Mouse (Mus musculus): ENCODE measurements around the gene Col1a1. TPM values are rescaled to one million over a fixed set of nuclear protein-coding genes. Genes with fewer than 3 reads are reported as not detected.

Gene Col1a1
- 100 to 1,000 TPM in 1 of 2 experiments, 10 to 100 TPM in 1; 55.0 to 105 TPM for total RNA-seq (2023)

GRCm38 (mm10) chr11:94936045-94936444 is at the start of gene Col1a1:
Gene Col1a1, plus strand, starts transcription at chr11:94936224.

GRCm38 (mm10) chr11:94967419-94967818 is 31.4 kb downstream of the Col1a1 start, which contains the start of gene Hils1:
Gene Hils1, plus strand, starts transcription at chr11:94967593.

GRCm38 (mm10) chr11:94976199-94976598 is 40.2 kb downstream of the Col1a1 start, which contains the start of gene Sgca:
Gene Sgca, minus strand, starts transcription at chr11:94976327.

GRCm38 (mm10) chr11:94990749-94991577 is 54.9 kb downstream of the Col1a1 start, which contains the start of gene Ppp1r9b:
Gene Ppp1r9b, plus strand, starts transcription at chr11:94991035.

Other genes with a start within 250 kb of the Col1a1 start
- gene Gm11541, start 231.7 kb upstream of the Col1a1 start, total RNA-seq (2023) = not detected
- not detected for gene Cdc34b, start 194.4 kb upstream of the Col1a1 start, total RNA-seq (2023)
- gene Tmem92, start 153.5 kb upstream of the Col1a1 start, total RNA-seq (2023) = not detected
- gene Hils1, start 31.4 kb downstream of the Col1a1 start, total RNA-seq (2023) = not detected
- gene Sgca, start 40.1 kb downstream of the Col1a1 start, total RNA-seq (2023) = not detected
- 100 to 1,000 TPM; 112 to 115 TPM for gene Ppp1r9b, start 54.8 kb downstream of the Col1a1 start, total RNA-seq (2023)
- 1 to 10 TPM; 2.1 to 6.5 TPM for gene Samd14, start 73.7 kb downstream of the Col1a1 start, total RNA-seq (2023)
- gene Pdk2, start 105.1 kb downstream of the Col1a1 start, total RNA-seq (2023) = 1 to 10 TPM; 4.1 to 4.9 TPM
- gene Itga3, start 140.6 kb downstream of the Col1a1 start, total RNA-seq (2023) = not detected
- under 1 TPM in 1 of 2 experiments, not detected in 1; 0.18 TPM for gene Dlx3, start 183.9 kb downstream of the Col1a1 start, total RNA-seq (2023)
- not detected for gene Dlx4, start 210.0 kb downstream of the Col1a1 start, total RNA-seq (2023)

Data from neutrophil, adult 59 days (primary cell).